Comparison of ENCODE assay signal across 9 mouse cellular contexts in the genomic region with DNA sequence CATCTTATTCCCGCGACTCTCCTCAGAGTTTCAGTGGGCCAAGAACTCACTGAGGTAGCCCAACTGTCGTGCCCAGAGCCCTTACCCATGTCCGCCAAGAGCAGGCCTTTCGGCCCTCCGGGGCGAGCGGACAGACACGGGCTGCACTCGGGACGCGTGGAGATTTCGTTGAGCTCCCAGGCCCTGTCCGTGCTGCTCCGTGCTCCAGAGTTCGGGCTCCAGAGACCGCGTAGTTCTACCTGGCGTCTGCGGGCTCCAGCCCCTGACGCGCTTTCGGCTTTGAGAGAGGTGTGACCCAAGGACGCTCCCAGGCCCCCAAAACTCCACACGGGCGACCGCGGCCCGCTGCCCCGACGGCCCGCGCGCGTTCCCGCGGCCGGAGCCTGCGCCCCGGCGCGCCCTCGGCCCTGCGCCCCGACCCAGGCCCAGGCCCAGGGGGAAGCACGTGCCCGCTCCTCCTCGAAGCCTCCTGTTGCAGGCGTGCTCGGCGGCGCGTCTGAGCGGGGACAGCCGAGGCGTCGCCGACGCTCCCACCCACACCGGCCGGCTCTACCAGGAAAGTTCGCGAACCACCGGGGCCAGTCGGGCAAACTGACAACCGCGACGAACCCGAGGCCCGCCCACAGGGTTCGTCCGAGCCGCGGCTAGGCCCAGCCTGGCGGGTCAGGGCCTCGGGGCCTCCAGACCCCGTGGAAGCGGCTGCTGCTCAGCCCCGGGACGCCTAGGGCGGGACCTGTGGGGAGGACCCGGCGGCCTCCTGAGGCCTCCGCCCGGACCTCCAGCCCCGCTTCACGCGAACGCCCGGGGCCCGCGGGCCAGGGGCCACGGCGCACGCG. TPM values are rescaled to one million over a fixed set of nuclear protein-coding genes. Genes with fewer than 3 reads are reported as not detected.
A peak's percentile ranks its signal among the peaks of the same experiment; 100 is the strongest.
DNase-seq lines count a peak whose midpoint lies in the region; ATAC-seq and TF ChIP-seq lines count a peak whose summit lies in the region.
"Had no signal": no experiment of that assay in that cellular context is flagged by ENCODE, and none has a peak within 500 bp of the region (broad histone marks: within the 10 kb centered on the region; RNA-seq: fewer than 3 reads in every experiment).

No protein-coding gene starts in this region.

- no peak overlapping the region for H3K4me3 ChIP-seq in kidney, postnatal 0 days (replicated peaks; ENCODE audit: low read depth, low read length)
- H3K4me3 ChIP-seq in neural tube, embryonic 13.5 days, result peak overlapping the region; percentile 13

- H3K4me2 ChIP-seq in kidney, postnatal 0 days (ENCODE audit: low read length), result 0 out of 2 replicates have a peak overlapping the region, but pooled peaks have one; percentile 17
- no peak overlapping the region for H3K4me2 ChIP-seq in neural tube, embryonic 13.5 days

- H3K27ac ChIP-seq in kidney, postnatal 0 days, result no peak overlapping the region
- no peak overlapping the region for H3K27ac ChIP-seq in neural tube, embryonic 13.5 days (replicated peaks)

- H3K27me3 ChIP-seq in kidney, postnatal 0 days (ENCODE audit: insufficient read depth, low read length), result peaks cover 80% of the 10 kb centered on the region
- peaks cover 92% of the 10 kb centered on the region for H3K27me3 ChIP-seq in neural tube, embryonic 13.5 days

- peak; percentile 62; the same call in 1 of the 2 replicates for ATAC-seq in kidney, postnatal 0 days (replicated peaks; ENCODE audit: low FRiP score, low read depth)
- ATAC-seq in neural tube, embryonic 13.5 days (ENCODE audit: low read depth), result no peak

- TF ChIP-seq CTCF in kidney, postnatal 0 days (IDR thresholded peaks at IDR 0.05; ENCODE audit: low read depth), result no peak

- DNase-seq in kidney, adult 9 months, result peak; percentile 6
- no peak for DNase-seq in kidney, adult 11 months
- DNase-seq in embryo, embryonic 10.5 days (ENCODE audit: low spot score), result peak; percentile 58
- peak; percentile 33 for DNase-seq in forelimb bud, embryonic 11.5 days (ENCODE audit: low read depth, low spot score)
- DNase-seq in kidney, postnatal 0 days (ENCODE audit: low spot score), result peak; percentile 22
- DNase-seq in spleen, postnatal 14 days (ENCODE audit: low spot score in 2 of 2), result no peak
- no peak for DNase-seq in urinary bladder, postnatal 4 days (ENCODE audit: low spot score in 2 of 2)

- 2% methylated on average over 94 of the region's 96 CpGs for WGBS in kidney, postnatal 0 days
- WGBS in neural tube, embryonic 13.5 days, result 1% methylated on average over 85 of the region's 96 CpGs

- H3K9ac ChIP-seq in kidney, postnatal 0 days (ENCODE audit: low read depth, low read length), result no peak overlapping the region
- H3K9ac ChIP-seq in neural tube, embryonic 13.5 days, result no peak overlapping the region

- H3K9me3 ChIP-seq in kidney, postnatal 0 days (replicated peaks; ENCODE audit: low read length), result no peaks in the 10 kb centered on the region
- no peaks in the 10 kb centered on the region; the same call in 1 of the 2 replicates for H3K9me3 ChIP-seq in neural tube, embryonic 13.5 days

- H3K36me3 ChIP-seq in kidney, postnatal 0 days (ENCODE audit: insufficient read depth, low read length), result no peaks in the 10 kb centered on the region
- no peaks in the 10 kb centered on the region for H3K36me3 ChIP-seq in neural tube, embryonic 13.5 days

- H3K4me1 ChIP-seq in kidney, postnatal 0 days (replicated peaks; ENCODE audit: insufficient read depth, low read length), result peaks cover 9% of the 10 kb centered on the region; the same call in 1 of the 2 replicates
- H3K4me1 ChIP-seq in neural tube, embryonic 13.5 days (replicated peaks), result peaks cover 12% of the 10 kb centered on the region

RNA-seq across cellular contexts. Expression of a gene that starts 9.7 kb away (rescaled TPM):
- not detected in 2 replicates for polyA plus RNA-seq in kidney, postnatal 0 days (2015; fragmentation: Nextera tagmentation; extraction: Ambion mirVana)
- polyA plus RNA-seq in neural tube, embryonic 13.5 days (2015; fragmentation: Nextera tagmentation; extraction: Ambion mirVana), result not detected in 2 replicates
- polyA plus RNA-seq: gonadal fat pad, adult 2 months had no signal

Comparison
In these comparisons a context has a peak if more than half of its experiments do, and no peak if none do; other contexts are left out.
1. DNase-seq: peak in kidney, adult 9 months (single experiment), embryo, embryonic 10.5 days (single experiment), forelimb bud, embryonic 11.5 days (single experiment) and kidney, postnatal 0 days (single experiment); none in kidney, adult 11 months (single experiment), spleen, postnatal 14 days (0 of 2) and urinary bladder, postnatal 4 days (0 of 2).